Mouse (Mus musculus) liver, embryonic 14.5 days (tissue): Measurements from ENCODE around the gene Armc9.

Experiments
- CTCF ChIP-seq: IDR thresholded peaks from 2 replicates; pipeline ENCODE4 v1.5.1; 2016; ENCODE audit warnings: antibody characterized with exemption, low read depth, control low read depth
- EP300 ChIP-seq: IDR thresholded peaks from 2 replicates; pipeline ENCODE4 v1.6.1; 2016; ENCODE audit warnings: antibody characterized with exemption, low read depth

- TF ChIP-seq CTCF = no peak
- no peak for TF ChIP-seq EP300
These were observed 149.3 kb downstream of the Armc9 start for GRCm38 (mm10) chr1:86303873-86304250.
